Mouse (Mus musculus): ENCODE results near the gene Tmem161b.

- TF ChIP-seq CTCF (conservative IDR thresholded peaks at IDR 0.05; ENCODE audit: insufficient read depth, insufficient read length, low read depth, low read length) (no peak), POLR2A (IDR thresholded peaks at IDR 0.05; ENCODE audit: low read depth, low read length) (no peak)
These were observed 63.5 kb downstream of the Tmem161b start for GRCm38 (mm10) chr13:84285559-84285945.

All from kidney, adult 2 months (tissue).